Mouse (Mus musculus): Measurements from ENCODE around the gene Capn7.

Capn7 gene

GRCm38 (mm10) chr14:31414235-31414966 lies 78.0 kb downstream of the Capn7 start:
- no peak for DNase-seq (ENCODE audit: low spot score)

- DNase-seq (ENCODE audit: low spot score), result no peak
Observed at GRCm38 (mm10) chr14:31414967-31415376, 78.5 kb downstream of the Capn7 start.

- DNase-seq (ENCODE audit: low spot score), result no peak
Observed at GRCm38 (mm10) chr14:31416411-31416810, 80.0 kb downstream of the Capn7 start.

- DNase-seq (ENCODE audit: low spot score), result no peak
Observed at GRCm38 (mm10) chr14:31416835-31417549, 80.6 kb downstream of the Capn7 start.

- DNase-seq (ENCODE audit: low spot score), result no peak
Observed at GRCm38 (mm10) chr14:31419279-31419678, 82.8 kb downstream of the Capn7 start.

- DNase-seq (ENCODE audit: low spot score), result no peak
Observed at GRCm38 (mm10) chr14:31420135-31420534, 83.7 kb downstream of the Capn7 start.

GRCm38 (mm10) chr14:31420562-31420961 lies 84.1 kb downstream of the Capn7 start:
- DNase-seq (ENCODE audit: low spot score), result no peak

- no peak for DNase-seq (ENCODE audit: low spot score)
Observed at GRCm38 (mm10) chr14:31420985-31421384, 84.5 kb downstream of the Capn7 start.

Data from layer of hippocampus, adult 11-12 months (tissue).